Comparison of ENCODE assay signal across 8 mouse cellular contexts in the genomic region with DNA sequence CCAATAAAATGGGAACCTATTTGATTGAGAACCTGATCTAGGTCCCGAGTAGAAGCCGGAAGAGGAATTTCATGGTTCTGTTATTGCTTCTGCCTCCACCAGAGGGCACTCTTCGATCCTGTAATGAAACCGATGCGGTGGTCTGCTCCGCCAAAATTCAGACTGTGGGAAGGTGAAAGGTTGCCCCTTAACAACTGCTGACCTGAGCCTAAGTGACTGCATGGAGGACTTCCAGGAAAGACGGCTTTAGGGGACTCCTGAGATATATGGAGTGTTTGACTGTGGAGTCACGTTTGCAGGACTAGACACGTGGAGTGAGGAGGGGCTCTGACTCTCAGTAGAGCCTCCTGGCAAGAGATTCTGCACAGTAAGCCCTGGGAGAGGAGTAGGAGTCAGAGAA.
DNase-seq lines count a peak whose midpoint lies in the region; ATAC-seq and TF ChIP-seq lines count a peak whose summit lies in the region.

No protein-coding gene starts in this region.

- H3K4me3 ChIP-seq in kidney, adult 2 months (ENCODE audit: insufficient read depth, low read depth, low read length), result no peak overlapping the region
- H3K4me3 ChIP-seq in liver, embryonic 14.5 days (ENCODE audit: insufficient read depth in 1 of 2, low read depth in 2 of 2, low read length in 2 of 2), result no peak overlapping the region; a peak in 1 of 4 replicates
- peak overlapping the region; percentile 22 for H3K4me3 ChIP-seq in neural tube, embryonic 15.5 days (replicated peaks)

- peak; percentile 60 for TF ChIP-seq CTCF in kidney, adult 2 months (conservative IDR thresholded peaks at IDR 0.05; ENCODE audit: insufficient read depth, insufficient read length, low read depth, low read length)
- TF ChIP-seq CTCF in liver, embryonic 14.5 days (IDR thresholded peaks at IDR 0.05; ENCODE audit: low read depth), result peak; percentile 64

- no peaks in the 10 kb centered on the region for H3K36me3 ChIP-seq in kidney, adult 2 months (ENCODE audit: control insufficient read depth, insufficient read depth, low read length)
- no peaks in the 10 kb centered on the region for H3K36me3 ChIP-seq in liver, embryonic 14.5 days (replicated peaks; ENCODE audit: control insufficient read depth, insufficient read depth, low read depth)
- H3K36me3 ChIP-seq in neural tube, embryonic 15.5 days, result no peaks in the 10 kb centered on the region

- H3K9ac ChIP-seq in liver, embryonic 14.5 days (replicated peaks), result no peak overlapping the region
- no peak overlapping the region for H3K9ac ChIP-seq in neural tube, embryonic 15.5 days (replicated peaks)

- no peaks in the 10 kb centered on the region for H3K27me3 ChIP-seq in kidney, adult 2 months (replicated peaks; ENCODE audit: control insufficient read depth, insufficient read depth, low read length)
- H3K27me3 ChIP-seq in liver, embryonic 14.5 days (ENCODE audit: control insufficient read depth, insufficient read depth, low read length), result no peaks in the 10 kb centered on the region
- no peaks in the 10 kb centered on the region for H3K27me3 ChIP-seq in neural tube, embryonic 15.5 days (replicated peaks)

- no peak overlapping the region for H3K27ac ChIP-seq in kidney, adult 2 months (ENCODE audit: insufficient read depth, low read depth, low read length)
- no peak overlapping the region for H3K27ac ChIP-seq in liver, embryonic 14.5 days
- no peak overlapping the region for H3K27ac ChIP-seq in neural tube, embryonic 15.5 days (replicated peaks)

- no peak for TF ChIP-seq EP300 in liver, embryonic 14.5 days (IDR thresholded peaks at IDR 0.05; ENCODE audit: low read depth)

- H3K4me2 ChIP-seq in liver, embryonic 14.5 days (ENCODE audit: low read depth), result no peak overlapping the region
- H3K4me2 ChIP-seq in neural tube, embryonic 15.5 days, result peak overlapping the region; percentile 56

- no peak for ATAC-seq in liver, embryonic 14.5 days (ENCODE audit: insufficient read depth)
- ATAC-seq in neural tube, embryonic 15.5 days (ENCODE audit: low FRiP score), result peak; percentile 43; the same call in 1 of the 2 replicates
- ATAC-seq in inflammation-experienced regulatory T-cells, adult 6 months, result no peak

- H3K4me1 ChIP-seq in kidney, adult 2 months (ENCODE audit: control insufficient read depth, insufficient read depth, low read length), result no peaks in the 10 kb centered on the region
- H3K4me1 ChIP-seq in liver, embryonic 14.5 days (replicated peaks; ENCODE audit: control insufficient read depth in 2 of 2, insufficient read depth in 2 of 2, low read length in 1 of 2), result no peaks in the 10 kb centered on the region
- peaks cover 13% of the 10 kb centered on the region for H3K4me1 ChIP-seq in neural tube, embryonic 15.5 days

- H3K9me3 ChIP-seq in liver, embryonic 14.5 days (ENCODE audit: control insufficient read depth, low read length), result no peaks in the 10 kb centered on the region
- H3K9me3 ChIP-seq in neural tube, embryonic 15.5 days (replicated peaks), result no peaks in the 10 kb centered on the region

- intact Hi-C loops in gastrocnemius, postnatal 14 days (cut with DNase I; ENCODE audit: low total_unique reads), result loop anchor here (10.0 kb wide), 1 partner anchor 688 kb away; no protein-coding TSS in a partner anchor

- WGBS in kidney, adult 2 months, result 2% methylated on average over 9 of the region's 9 CpGs
- WGBS in liver, embryonic 14.5 days (ENCODE audit: insufficient replicate concordance), result 9% methylated on average over 9 of the region's 9 CpGs
- WGBS in neural tube, embryonic 15.5 days, result 6% methylated on average over 9 of the region's 9 CpGs

- DNase-seq in B cell, adult 2 months, result peak; percentile 54 to 58
- peak; percentile 40 for DNase-seq in Muller cell, postnatal 12 days (ENCODE audit: inconsistent ontology term)
- DNase-seq in cerebellum, postnatal 25 days, result peak; percentile 55 to 69
- DNase-seq in gastrocnemius, postnatal 14 days, result peak; percentile 35
- peak; percentile 14 for DNase-seq in kidney, adult 2 months
- DNase-seq in liver, embryonic 14.5 days (ENCODE audit: low read depth in 3 of 3, low spot score in 3 of 3), result no peak

- no peak for TF ChIP-seq POLR2A in kidney, adult 2 months (IDR thresholded peaks at IDR 0.05; ENCODE audit: low read depth, low read length)

Comparison
In these comparisons a context has a peak if more than half of its experiments do, and no peak if none do; other contexts are left out.
1. DNase-seq: peak in B cell, adult 2 months (2 of 2), Muller cell, postnatal 12 days (single experiment), cerebellum, postnatal 25 days (2 of 2), gastrocnemius, postnatal 14 days (single experiment) and kidney, adult 2 months (single experiment); none in liver, embryonic 14.5 days (0 of 3).